Mouse (Mus musculus) splenic B cell, adult 2 months (primary cell): ENCODE measurements around the gene Ifitm10.

Experiments used
- DNase-seq: peaks from one replicate; pipeline ENCODE4 v3.0.0-alpha.2; 2011; ENCODE audit warnings: low read depth, low spot score
- H3K27me3 ChIP-seq: 2 replicates; pipeline ENCODE4 v1.6.1; 2012; ENCODE audit warnings: mild to moderate bottlenecking, low read length, moderate library complexity, mixed read lengths; ENCODE audit not compliant: control insufficient read depth, poor library complexity, insufficient read depth, severe bottlenecking
- H3K36me3 ChIP-seq: 2 replicates; pipeline ENCODE4 v1.6.1; 2012; ENCODE audit warnings: mild to moderate bottlenecking, low read length, moderate library complexity, mixed read lengths; ENCODE audit not compliant: control insufficient read depth, poor library complexity, insufficient read depth, severe bottlenecking

The Ifitm10 gene

DNA sequence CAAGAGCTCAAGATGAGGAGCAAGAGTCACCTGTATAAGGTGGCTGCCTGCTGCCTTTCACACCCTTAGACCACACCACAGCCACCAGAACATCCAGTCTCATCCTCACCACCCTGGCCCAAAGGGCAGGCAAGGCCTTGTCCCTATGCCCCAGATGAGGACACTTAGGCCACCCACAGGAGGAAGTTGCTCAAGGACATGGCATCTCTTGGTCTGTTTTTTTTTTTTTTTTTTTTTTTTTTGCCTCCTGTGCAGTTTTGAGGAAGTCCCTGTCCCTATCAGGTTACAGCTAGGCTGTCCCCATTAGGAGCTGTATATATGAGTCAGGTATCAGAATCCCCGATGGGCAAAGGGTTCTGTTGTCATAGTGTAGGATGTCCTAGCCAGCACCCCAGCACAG, 25.7 kb upstream of the Ifitm10 start:
- peak; percentile 25 for DNase-seq
- H3K36me3 ChIP-seq: no peaks in the 10 kb centered on the region
- no peaks in the 10 kb centered on the region for H3K27me3 ChIP-seq

DNA sequence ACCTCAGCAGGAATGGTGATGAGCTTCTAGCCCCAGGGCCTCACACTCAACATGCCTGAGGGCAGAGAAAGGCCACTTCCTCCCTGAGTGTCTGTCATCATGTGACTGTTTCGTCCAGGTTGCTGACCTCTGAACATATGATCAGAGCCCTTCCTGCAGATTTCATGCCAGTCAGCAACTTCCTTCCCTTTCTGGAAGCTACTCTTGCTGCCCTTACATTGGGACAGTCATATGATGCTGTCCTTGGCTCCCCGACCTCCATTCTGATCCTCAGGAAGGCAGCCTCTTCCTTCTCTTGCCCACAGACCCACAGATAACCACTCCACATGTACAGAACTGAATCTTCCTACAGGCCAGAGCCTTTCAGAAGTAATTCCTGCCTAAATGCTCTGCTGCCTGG, 24.5 kb upstream of the Ifitm10 start:
- DNase-seq: no peak
- Histone ChIP-seq H3K36me3 (no peaks in the 10 kb centered on the region), H3K27me3 (no peaks in the 10 kb centered on the region)

DNA sequence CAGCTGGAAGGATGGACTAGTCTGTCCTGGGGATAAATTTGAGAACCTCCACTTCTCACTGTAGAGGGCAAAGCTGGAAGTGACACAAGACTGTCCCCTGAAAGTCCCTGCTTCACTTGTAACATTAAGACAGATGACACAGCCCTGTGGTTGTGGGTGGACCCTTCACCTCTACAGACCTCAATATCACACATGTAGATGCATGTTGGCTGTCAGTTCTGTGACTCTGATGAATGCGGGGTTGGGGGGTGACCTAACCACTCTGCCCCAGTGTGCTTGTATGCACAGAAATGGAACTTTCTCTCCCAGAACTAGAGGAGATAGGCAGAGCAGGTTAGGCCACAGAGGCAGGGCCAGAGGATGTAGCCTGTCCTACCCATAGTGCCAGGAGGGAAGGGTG, 23.1 kb upstream of the Ifitm10 start:
- H3K27me3 ChIP-seq: no peaks in the 10 kb centered on the region
- DNase-seq: no peak
- no peaks in the 10 kb centered on the region for H3K36me3 ChIP-seq

DNA sequence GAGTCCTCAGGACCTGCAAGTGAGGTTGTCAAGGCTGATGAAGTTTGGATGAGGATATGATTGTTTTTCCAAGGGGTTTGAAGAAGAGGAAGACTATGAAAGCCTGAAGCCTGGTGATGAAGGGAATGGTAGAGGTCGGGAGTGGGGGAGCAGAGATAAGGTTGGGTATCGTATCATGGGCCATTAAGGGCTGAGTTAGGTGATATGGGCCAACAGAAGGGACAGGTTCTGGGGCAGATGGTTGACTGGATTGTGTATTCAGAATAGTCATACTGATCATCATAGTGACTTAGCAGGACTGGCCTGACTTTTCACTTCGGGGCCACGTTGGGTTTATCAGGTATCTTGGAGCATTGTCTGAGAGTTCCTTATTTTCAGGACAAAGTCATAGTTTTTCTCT, 21.9 kb upstream of the Ifitm10 start:
- no peaks in the 10 kb centered on the region for H3K36me3 ChIP-seq
- no peaks in the 10 kb centered on the region for H3K27me3 ChIP-seq
- no peak for DNase-seq

DNA sequence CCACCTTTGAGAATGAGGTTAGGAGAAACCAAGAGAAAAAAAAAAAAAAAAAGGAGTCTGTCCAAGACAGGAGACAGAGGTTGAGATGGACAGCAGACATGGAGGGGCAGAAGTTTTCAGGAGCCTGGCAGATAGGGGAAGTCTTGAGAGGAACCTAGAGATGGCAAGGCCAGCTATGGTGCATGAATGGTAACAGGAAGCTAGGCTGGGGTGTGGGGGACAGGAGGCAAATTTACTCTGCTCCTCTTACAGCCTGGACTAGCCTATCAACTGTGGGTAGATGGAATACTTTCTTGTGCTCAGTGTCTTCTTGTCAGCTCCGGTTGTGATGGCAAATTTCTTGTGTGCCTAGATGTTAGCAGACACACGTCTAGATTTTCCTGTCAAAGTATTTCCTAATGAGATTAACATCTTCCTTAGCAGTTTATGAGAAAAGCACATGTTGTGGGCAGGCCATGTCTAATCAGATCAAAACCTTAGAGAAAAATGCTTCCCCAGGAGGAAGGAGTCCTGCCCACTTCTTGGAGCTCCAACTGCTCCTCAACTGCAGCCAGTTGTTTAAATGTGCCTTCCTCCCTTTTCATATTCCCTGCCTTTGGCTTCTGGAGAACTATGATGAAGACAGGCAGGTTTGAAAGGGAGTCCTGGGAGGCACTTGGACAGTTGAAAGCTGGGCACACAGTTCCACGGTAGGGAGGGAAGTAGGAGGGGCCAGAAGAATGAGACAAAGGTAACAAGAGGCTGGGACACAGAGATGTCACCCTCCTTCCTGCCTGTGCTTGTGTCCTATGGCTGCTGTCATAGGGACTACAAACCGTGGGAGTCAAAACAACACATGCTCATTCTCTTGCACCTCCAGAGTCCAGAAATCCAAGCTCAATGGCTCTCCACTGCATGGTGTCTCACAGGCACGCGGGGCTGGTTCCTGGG, 21.0 kb upstream of the Ifitm10 start:
- H3K36me3 ChIP-seq: no peaks in the 10 kb centered on the region
- no peaks in the 10 kb centered on the region for H3K27me3 ChIP-seq
- DNase-seq: peak; percentile 41

DNA sequence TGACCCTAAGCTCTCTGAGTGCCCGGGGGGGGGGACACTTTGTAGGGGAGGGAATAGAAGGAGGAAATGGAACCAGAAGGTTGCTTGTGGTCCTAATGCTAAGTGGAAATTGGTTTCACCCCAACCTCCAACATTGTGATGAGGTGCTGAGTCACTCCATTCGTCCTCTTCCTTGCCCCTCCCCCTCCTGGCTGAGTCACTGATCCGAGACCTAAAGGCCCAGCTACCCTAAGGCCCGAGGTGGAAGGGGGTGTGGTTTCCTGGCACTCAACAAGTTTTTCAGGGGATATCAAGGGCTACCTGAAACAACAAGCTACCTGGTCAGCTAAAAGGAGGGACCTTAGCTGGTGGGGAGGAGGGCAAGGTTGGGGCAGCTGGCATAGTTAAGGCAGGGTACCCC, 19.6 kb upstream of the Ifitm10 start:
- Histone ChIP-seq H3K36me3 (no peaks in the 10 kb centered on the region), H3K27me3 (no peaks in the 10 kb centered on the region)
- DNase-seq: peak; percentile 29

DNA sequence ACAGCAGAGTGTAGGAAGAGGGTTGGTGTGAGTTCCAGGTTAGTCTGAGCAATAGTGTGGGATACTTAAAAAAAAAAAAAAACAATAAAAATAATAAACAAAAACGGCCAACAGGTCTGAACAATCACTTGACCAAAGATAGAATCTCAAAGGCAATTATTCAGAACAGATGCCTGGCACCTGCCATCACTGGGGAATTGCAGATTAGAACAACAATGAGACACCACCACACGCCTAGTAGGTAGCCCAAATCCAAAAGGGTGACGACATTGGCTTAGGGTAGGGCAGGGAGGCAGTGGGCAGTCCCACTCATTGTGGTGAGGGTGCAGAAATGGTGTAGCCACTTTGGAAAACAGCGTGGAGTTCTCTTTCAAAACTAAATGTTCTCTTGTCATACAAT, 18.1 kb upstream of the Ifitm10 start:
- no peaks in the 10 kb centered on the region for H3K36me3 ChIP-seq
- DNase-seq: no peak
- no peaks in the 10 kb centered on the region for H3K27me3 ChIP-seq

DNA sequence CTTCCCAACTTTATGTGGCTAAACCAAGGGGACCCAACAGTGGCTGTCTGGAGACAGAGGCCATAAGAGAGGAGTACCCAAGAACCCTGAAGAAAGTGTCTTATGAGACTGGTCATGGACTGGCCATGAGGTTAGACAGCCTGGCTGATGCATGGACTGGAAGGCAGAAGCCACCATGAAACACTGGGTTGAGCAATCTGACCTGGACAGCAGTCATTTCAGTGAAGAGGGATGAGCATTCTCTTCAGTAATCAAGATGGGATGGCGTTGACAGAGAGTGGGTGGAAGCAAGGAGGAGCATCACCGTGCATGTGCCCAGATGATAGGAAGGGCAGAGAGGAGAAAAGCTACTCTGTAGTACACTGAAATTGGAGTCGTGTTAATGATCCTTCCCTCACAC, 17.6 kb upstream of the Ifitm10 start:
- no peaks in the 10 kb centered on the region for H3K36me3 ChIP-seq
- DNase-seq: no peak
- no peaks in the 10 kb centered on the region for H3K27me3 ChIP-seq

DNA sequence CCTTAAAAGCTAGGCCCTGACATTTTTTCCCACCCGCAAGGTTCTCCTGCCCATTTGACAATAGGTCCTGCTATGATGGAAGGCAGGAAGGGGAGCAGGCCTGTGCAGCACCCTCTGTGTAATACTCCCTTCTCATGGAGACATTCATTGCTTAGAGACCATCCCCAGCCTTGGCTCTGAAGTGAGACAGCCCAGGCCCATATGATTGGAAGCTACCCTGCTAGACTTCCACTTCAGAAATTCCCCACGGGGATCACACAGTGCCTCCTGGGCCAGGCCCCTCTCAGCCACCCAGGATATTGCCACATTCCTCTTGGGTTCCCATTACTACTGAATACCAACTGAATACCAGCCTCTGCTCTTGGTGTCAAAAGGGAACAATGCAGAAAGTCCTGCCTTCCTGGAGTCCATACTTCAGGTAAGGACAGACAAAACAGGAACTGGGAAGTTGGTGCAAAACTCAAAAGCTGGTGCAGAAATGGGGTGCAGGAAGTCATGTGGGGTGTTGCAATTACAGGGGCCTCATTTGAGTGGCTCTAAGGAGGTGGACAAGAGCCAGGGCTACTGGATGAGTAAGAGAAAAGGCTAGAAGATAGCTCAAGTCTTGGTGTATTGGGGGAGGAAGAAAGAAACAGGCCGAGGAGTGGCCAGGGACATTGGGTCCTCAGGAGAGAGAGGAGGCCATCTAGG, 16.6 kb upstream of the Ifitm10 start:
- no peak for DNase-seq
- no peaks in the 10 kb centered on the region for H3K27me3 ChIP-seq
- H3K36me3 ChIP-seq: no peaks in the 10 kb centered on the region

DNA sequence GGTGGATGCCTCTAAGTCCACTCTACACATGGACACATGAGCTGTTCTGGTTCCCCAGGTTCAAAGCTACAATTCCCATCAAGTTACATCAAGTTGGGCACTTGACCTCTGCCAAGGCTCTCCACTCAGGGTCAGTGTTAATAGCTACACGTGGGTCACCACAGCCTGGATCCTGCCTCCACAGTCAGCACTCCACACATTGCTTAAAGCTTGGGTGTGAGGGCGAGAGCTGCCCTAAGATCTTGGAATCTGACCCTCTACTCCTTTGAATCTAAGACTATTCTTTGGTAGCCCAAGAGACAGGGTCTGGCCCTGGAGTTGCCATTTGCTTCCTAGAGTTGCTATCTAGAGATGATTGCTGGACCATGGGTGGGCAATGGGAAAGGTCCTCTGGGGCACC, 15.2 kb upstream of the Ifitm10 start:
- Histone ChIP-seq H3K27me3 (no peaks in the 10 kb centered on the region), H3K36me3 (no peaks in the 10 kb centered on the region)
- DNase-seq: no peak

DNA sequence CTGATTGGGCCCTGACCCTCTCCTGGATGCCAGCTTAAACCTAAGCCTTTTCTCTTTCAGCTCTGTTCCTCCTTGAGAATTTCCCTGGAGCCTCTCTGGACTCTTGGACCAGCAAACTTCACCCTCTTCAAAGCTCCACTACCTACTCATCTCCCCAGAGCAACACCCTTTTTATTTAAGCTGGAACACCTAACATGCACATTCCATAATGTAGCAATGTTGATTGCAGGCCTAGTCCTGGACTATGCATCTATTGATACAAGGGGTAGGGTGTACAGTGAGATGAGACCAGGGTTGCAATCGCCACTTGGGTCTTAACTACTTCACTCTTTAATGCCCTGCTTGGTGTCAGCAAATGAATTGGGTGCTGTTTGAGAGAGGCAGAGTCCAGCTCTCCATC, 14.6 kb upstream of the Ifitm10 start:
- no peaks in the 10 kb centered on the region for H3K27me3 ChIP-seq
- H3K36me3 ChIP-seq: no peaks in the 10 kb centered on the region
- no peak for DNase-seq

DNA sequence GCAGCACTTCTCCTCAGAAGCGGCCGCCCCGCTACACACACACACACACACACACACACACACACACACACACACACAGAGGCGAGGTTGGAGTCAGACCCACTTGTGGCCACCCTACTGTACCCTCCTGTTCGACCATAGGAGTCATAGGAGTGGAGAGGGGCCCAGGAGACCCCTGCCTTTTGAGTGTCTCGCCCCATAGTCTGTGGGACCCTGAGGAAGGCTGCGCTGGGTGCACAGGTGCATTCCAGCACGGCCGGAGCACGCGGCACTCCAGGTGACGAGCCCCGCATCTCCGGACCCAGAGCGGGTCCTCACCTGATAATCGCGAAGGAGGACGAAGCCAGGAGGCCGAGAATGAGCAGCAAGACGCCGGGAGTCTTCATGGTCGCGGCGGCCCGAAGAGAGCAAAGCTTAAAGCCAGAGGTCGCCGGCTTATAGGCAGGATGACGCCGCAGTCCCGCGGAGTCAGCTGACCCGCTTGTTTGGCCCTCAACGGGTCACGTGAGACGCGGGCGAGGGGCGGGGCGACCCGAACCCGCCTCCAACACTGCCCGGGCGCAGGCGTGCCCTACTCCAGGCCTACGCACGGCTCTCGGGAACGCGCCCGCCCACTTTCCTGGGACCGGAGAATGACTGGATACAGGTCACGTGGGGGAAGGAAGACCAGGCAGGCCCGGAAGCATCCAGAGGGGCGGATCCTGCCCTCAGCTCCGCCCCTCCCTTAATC, 14.0 kb upstream of the Ifitm10 start, which contains the start of gene Ctsd:
Gene Ctsd, minus strand, starts transcription at position 620 of the 730 bp plus-strand sequence.
- H3K27me3 ChIP-seq: no peaks in the 10 kb centered on the region
- DNase-seq: peak; percentile 91
- H3K36me3 ChIP-seq: no peaks in the 10 kb centered on the region

DNA sequence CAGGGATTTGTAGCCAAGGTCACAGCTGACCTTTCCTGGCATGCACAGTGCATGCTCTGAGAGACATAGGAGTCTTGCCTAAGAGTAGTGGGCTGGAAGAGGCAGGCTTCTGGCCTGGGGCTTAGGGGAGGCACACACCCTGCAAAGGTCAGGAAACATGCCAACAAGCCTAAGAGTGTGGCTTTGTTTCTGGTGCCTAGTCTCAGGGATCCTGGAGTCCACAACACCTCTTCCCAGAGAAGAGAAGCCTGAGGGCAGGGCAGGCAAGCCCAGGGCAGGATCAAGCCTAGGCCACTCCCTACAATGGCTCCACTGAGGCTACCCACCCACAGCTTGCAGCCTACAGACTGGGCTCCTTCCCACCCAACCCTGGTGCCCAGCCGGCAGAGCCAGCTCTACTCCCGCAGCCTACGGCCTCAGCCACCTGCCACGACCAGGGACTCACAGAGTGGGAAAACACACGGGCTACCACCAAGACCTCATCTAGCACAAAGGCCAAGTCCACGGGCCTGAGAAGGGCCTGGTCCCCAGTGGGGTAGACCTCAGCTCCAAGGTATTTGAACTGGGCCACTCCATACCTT, 13.2 kb upstream of the Ifitm10 start:
- Histone ChIP-seq H3K27me3 (no peaks in the 10 kb centered on the region), H3K36me3 (peaks cover 6% of the 10 kb centered on the region)
- DNase-seq: no peak

DNA sequence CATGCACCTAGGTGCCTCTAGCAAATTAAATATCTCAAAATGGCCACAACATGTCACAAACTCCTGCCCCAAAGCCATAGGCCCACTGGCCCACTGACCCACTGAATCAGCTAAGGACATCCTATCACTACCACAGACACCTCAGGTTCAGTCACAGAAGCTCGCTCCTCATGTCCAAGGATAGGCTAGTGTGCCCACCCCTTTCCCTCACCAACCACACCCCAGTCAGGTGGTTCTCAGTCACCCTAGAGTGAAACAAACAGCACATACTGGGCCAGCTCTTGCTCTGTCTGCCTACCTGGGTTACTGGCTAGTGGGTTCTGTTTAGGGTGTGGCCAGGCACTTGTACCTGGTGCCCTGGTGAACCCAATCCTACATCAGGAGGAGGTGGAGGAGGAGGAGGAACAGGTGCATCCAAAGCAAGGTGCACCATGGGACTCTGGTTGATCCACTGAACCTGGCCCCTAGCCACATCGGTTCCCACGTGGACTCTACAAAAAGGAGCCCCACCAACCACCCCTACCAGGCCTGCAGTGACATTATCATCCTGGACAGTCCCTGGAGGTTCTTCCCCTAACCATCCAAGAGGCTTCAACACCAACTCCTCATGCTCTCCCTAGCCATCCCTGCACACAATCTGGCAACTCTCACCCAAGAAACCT, 12.3 kb upstream of the Ifitm10 start:
- no peaks in the 10 kb centered on the region for H3K27me3 ChIP-seq
- peaks cover 6% of the 10 kb centered on the region for H3K36me3 ChIP-seq
- no peak for DNase-seq
